Mouse (Mus musculus): ENCODE measurements around the gene Cela3b. TPM values are rescaled to one million over a fixed set of nuclear protein-coding genes. Genes with fewer than 3 reads are reported as not detected.
A peak's percentile ranks its signal among the peaks of the same experiment; 100 is the strongest.

Cela3b gene
- total and polyA plus RNA-seq, 2 experiments = 0.42 to 59.5 TPM

DNA sequence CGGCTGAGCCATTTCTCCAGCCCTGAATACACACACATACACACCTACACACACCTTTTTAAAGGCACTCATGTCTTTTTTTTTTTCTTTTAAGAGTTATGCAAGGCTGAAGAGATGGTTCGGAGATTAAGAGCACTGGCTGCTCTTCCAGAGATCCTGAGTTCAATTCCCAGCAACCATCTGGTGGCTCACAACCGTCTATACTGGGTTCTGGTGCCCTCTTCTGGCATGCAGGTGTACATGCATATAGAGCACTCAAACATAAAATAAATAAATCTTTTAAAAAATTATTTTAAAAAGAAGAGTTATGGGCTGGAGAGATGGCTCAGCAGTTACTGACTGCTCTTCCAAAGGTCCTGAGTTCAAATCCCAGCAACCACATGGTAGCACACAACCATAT, 39.1 kb downstream of the Cela3b start:
- Histone ChIP-seq H3K36me3 (ENCODE audit: control insufficient read depth, insufficient read depth, low read length) (no peaks in the 10 kb centered on the region), H3K4me1 (ENCODE audit: control insufficient read depth, insufficient read depth, low read length) (peaks cover 11% of the 10 kb centered on the region), H3K27me3 (ENCODE audit: control insufficient read depth, insufficient read depth, low read length) (no peaks in the 10 kb centered on the region), H3K27ac (replicated peaks; ENCODE audit: insufficient read depth, low read depth, low read length) (no peak overlapping the region), H3K4me3 (ENCODE audit: insufficient read depth, low read depth, low read length) (no peak overlapping the region), H3K79me2 (ENCODE audit: control insufficient read depth, insufficient read depth, low read length) (no peaks in the 10 kb centered on the region), H3K9ac (ENCODE audit: low read depth, low read length) (no peak overlapping the region)
- DNase-seq (ENCODE audit: extremely low read depth, low read depth, low spot score) = no peak
- TF ChIP-seq CTCF (IDR thresholded peaks at IDR 0.05; ENCODE audit: low read depth, low read length) = no peak
- no peak for TF ChIP-seq POLR2A (IDR thresholded peaks at IDR 0.05; ENCODE audit: extremely low read depth, insufficient read depth, low read length)
- 93% methylated on average over 3 of the region's 3 CpGs for WGBS

- H3K9ac ChIP-seq (ENCODE audit: low read depth, low read length) = no peak overlapping the region
- no peak for DNase-seq (ENCODE audit: extremely low read depth, low read depth, low spot score)
- no peak overlapping the region for H3K27ac ChIP-seq (replicated peaks; ENCODE audit: insufficient read depth, low read depth, low read length)
- no peaks in the 10 kb centered on the region for H3K36me3 ChIP-seq (ENCODE audit: control insufficient read depth, insufficient read depth, low read length)
- 98% methylated on average over 4 of the region's 4 CpGs for WGBS
- H3K27me3 ChIP-seq (ENCODE audit: control insufficient read depth, insufficient read depth, low read length) = no peaks in the 10 kb centered on the region
- no peak overlapping the region for H3K4me3 ChIP-seq (ENCODE audit: insufficient read depth, low read depth, low read length)
- no peak for TF ChIP-seq CTCF (IDR thresholded peaks at IDR 0.05; ENCODE audit: low read depth, low read length)
- no peak for TF ChIP-seq POLR2A (IDR thresholded peaks at IDR 0.05; ENCODE audit: extremely low read depth, insufficient read depth, low read length)
- no peaks in the 10 kb centered on the region for H3K79me2 ChIP-seq (ENCODE audit: control insufficient read depth, insufficient read depth, low read length)
- peaks cover 11% of the 10 kb centered on the region for H3K4me1 ChIP-seq (ENCODE audit: control insufficient read depth, insufficient read depth, low read length)
Observed at GRCm38 (mm10) chr4:137390196-137390595, 40.1 kb downstream of the Cela3b start.

- peak overlapping the region; percentile 92 for H3K27ac ChIP-seq (replicated peaks; ENCODE audit: insufficient read depth, low read depth, low read length)
- no peaks in the 10 kb centered on the region for H3K27me3 ChIP-seq (ENCODE audit: control insufficient read depth, insufficient read depth, low read length)
Observed at GRCm38 (mm10) chr4:137388983-137389382, 41.4 kb downstream of the Cela3b start.

DNA sequence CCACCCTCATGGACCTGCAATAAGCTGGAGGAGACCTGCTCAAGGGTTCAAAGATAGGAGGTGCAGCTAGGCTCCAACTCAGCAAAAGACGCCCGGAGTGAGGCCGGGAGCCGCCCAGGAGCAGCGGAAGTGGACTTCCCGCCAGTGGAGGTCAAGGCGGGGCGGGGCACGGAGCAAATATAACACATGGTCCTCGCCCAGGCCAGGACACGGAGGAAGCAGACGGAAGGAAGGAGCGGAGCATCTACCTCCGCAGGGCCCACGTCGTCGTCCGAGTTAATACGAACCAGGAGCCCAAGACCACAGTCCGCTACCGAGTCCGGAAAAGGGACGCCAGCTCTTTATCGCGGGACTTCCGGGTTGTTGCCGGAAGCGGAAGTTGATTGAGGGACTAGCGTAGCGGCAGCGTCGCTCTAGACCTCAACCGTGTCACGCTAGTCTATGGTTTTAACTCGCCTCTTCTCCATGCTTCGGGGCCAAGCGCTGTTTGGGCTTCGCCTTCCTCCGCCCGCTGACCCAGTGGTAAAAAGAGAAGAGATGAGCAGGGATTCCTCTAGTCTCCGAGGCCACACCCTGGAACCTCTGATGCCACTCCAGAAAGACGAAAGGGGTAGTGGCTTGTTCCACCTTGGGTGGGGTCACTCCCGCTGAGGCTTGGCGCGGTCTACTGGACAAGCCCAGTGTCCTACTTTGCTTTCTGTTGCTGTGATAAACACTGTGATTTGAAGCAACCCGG, 42.1 kb downstream of the Cela3b start:
- H3K4me1 ChIP-seq (ENCODE audit: control insufficient read depth, insufficient read depth, low read length) = peaks cover 11% of the 10 kb centered on the region
- H3K27me3 ChIP-seq (ENCODE audit: control insufficient read depth, insufficient read depth, low read length) = no peaks in the 10 kb centered on the region
- H3K79me2 ChIP-seq (ENCODE audit: control insufficient read depth, insufficient read depth, low read length) = no peaks in the 10 kb centered on the region
- DNase-seq (ENCODE audit: extremely low read depth, low read depth, low spot score) = peak; percentile 89
- peak overlapping the region; percentile 92 for H3K27ac ChIP-seq (replicated peaks; ENCODE audit: insufficient read depth, low read depth, low read length)
- H3K4me3 ChIP-seq (ENCODE audit: insufficient read depth, low read depth, low read length) = peak overlapping the region; percentile 76
- H3K9ac ChIP-seq (ENCODE audit: low read depth, low read length) = peak overlapping the region; percentile 80
- peak; percentile 56; the same call in 1 of the 2 replicates for TF ChIP-seq POLR2A (IDR thresholded peaks at IDR 0.05; ENCODE audit: extremely low read depth, insufficient read depth, low read length)
- no peak for TF ChIP-seq CTCF (IDR thresholded peaks at IDR 0.05; ENCODE audit: low read depth, low read length)
- no peaks in the 10 kb centered on the region for H3K36me3 ChIP-seq (ENCODE audit: control insufficient read depth, insufficient read depth, low read length)
- under 1% methylated on average over 46 of the region's 46 CpGs for WGBS

More at GRCm38 (mm10) chr4:137388983-137389382, 41.4 kb downstream of the Cela3b start:
- TF ChIP-seq CTCF (IDR thresholded peaks at IDR 0.05; ENCODE audit: low read depth, low read length) = no peak
- TF ChIP-seq POLR2A (IDR thresholded peaks at IDR 0.05; ENCODE audit: extremely low read depth, insufficient read depth, low read length) = no peak
- WGBS = 3% methylated on average over 6 of the region's 6 CpGs
- no peak overlapping the region for H3K9ac ChIP-seq (ENCODE audit: low read depth, low read length)
- H3K36me3 ChIP-seq (ENCODE audit: control insufficient read depth, insufficient read depth, low read length) = no peaks in the 10 kb centered on the region
- DNase-seq (ENCODE audit: extremely low read depth, low read depth, low spot score) = peak; percentile 98
- H3K79me2 ChIP-seq (ENCODE audit: control insufficient read depth, insufficient read depth, low read length) = no peaks in the 10 kb centered on the region
- peak overlapping the region; percentile 76; the same call in 1 of the 2 replicates for H3K4me3 ChIP-seq (ENCODE audit: insufficient read depth, low read depth, low read length)
- H3K4me1 ChIP-seq (ENCODE audit: control insufficient read depth, insufficient read depth, low read length) = peaks cover 11% of the 10 kb centered on the region

DNA sequence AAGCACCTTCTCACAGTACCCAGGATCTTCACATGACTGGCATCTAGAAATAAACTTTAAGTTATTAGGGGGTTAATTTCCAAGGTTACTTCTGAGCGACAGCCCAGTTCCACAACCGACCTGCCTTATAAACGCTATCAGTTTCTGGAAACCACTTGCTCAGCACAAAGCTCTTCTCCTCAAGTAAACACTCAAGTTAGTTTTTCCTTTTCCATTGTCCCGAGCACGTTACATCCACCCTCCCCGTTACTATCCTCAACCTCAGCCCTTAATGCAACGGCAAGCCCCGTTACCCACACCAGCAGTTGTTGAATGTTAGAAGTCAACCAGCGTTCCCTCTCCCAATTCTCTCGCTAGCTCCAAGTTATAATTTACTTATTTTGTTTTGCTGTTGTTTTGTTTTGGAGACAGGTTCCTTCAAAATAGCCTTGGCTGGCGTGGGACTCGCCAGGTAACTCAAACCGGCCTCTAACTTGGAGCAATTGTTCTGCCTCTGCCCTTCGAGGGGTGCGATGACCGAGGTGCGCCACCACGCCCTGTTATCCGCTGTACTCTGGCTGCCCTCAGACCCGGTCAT, 42.8 kb downstream of the Cela3b start:
- H3K4me3 ChIP-seq (ENCODE audit: insufficient read depth, low read depth, low read length) = peak overlapping the region; percentile 76
- no peak for DNase-seq (ENCODE audit: extremely low read depth, low read depth, low spot score)
- peak overlapping the region; percentile 87 for H3K27ac ChIP-seq (replicated peaks; ENCODE audit: insufficient read depth, low read depth, low read length)
- no peaks in the 10 kb centered on the region for H3K79me2 ChIP-seq (ENCODE audit: control insufficient read depth, insufficient read depth, low read length)
- peak overlapping the region; percentile 80 for H3K9ac ChIP-seq (ENCODE audit: low read depth, low read length)
- under 1% methylated on average over 20 of the region's 20 CpGs for WGBS
- 0 out of 2 replicates have a peak, but pooled peaks have one; percentile 3 for TF ChIP-seq POLR2A (IDR thresholded peaks at IDR 0.05; ENCODE audit: extremely low read depth, insufficient read depth, low read length)
- no peak for TF ChIP-seq CTCF (IDR thresholded peaks at IDR 0.05; ENCODE audit: low read depth, low read length)
- peaks cover 11% of the 10 kb centered on the region for H3K4me1 ChIP-seq (ENCODE audit: control insufficient read depth, insufficient read depth, low read length)
- H3K36me3 ChIP-seq (ENCODE audit: control insufficient read depth, insufficient read depth, low read length) = no peaks in the 10 kb centered on the region
- no peaks in the 10 kb centered on the region for H3K27me3 ChIP-seq (ENCODE audit: control insufficient read depth, insufficient read depth, low read length)

All from liver, adult 2 months (tissue).